Mouse (Mus musculus) MEL (cell line): Measurements from ENCODE around the gene Gatad2b.

Experiments
- CTCF ChIP-seq, 3 experiments: IDR thresholded peaks in 2 of 3; conservative IDR thresholded peaks in 1 of 3; 2 replicates each; pipeline ENCODE4 v1.5.1; 2011 to 2012; ENCODE audit warnings: low read length in 3 of 3, low read depth in 2 of 3, mild to moderate bottlenecking in 2 of 3, improper control_type of control experiment in 1 of 3, inconsistent platforms in 1 of 3, mixed read lengths in 1 of 3, moderate library complexity in 1 of 3; ENCODE audit not compliant: control insufficient read depth in 1 of 3, insufficient read depth in 1 of 3, poor library complexity in 1 of 3, severe bottlenecking in 1 of 3
- GATA1 ChIP-seq: IDR thresholded peaks from 2 replicates; pipeline ENCODE4 v1.6.1; 2011; ENCODE audit warnings: low read depth, low read length, improper control_type of control experiment

DNA sequence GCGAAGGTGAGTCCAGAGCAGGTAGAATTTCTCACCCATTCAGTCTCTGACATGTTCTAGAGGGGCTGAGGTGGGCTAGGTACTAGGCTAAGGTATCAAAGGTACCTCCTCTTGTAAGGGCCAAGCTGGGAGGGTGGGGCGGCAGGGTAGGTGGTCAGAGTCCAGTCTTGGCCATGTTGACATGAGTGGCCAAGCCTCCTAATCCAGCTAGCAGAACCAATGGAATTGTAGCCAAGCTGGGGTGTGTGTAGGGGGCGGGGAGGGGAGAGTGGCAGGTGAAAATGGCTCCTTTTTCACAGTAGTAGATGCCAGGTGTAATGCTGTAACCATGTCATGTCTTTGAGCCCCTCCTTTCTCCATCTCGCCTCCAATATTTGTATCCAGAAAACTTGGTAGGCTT lies 34.5 kb upstream of the Gatad2b start:
- TF ChIP-seq GATA1 (no peak), CTCF (IDR thresholded peaks at IDR 0.05 in 2 of 3, conservative IDR thresholded peaks at IDR 0.05 in 1 of 3; ENCODE audit: control insufficient read depth in 1 of 3, insufficient read depth in 1 of 3, low read depth in 2 of 3, low read length in 3 of 3, poor library complexity in 1 of 3, severe bottlenecking in 1 of 3) (no peak)
